Mouse (Mus musculus) spleen, postnatal 10 days (tissue): ENCODE measurements around the gene Gins2.

ENCODE experiments used
- DNase-seq, 2 experiments: peaks; one replicate each; pipeline ENCODE4 v3.0.0; 2021 to 2022; ENCODE audit warnings: low spot score in 2 of 2

The Gins2 gene

GRCm38 (mm10) chr8:120548313-120548761, 40.8 kb downstream of the Gins2 start:
- no peak for DNase-seq

- DNase-seq: no peak
Measured at GRCm38 (mm10) chr8:120547562-120547961, 41.5 kb downstream of the Gins2 start.

- no peak for DNase-seq
Measured at GRCm38 (mm10) chr8:120544155-120544554, 44.9 kb downstream of the Gins2 start.

GRCm38 (mm10) chr8:120543416-120544055, 45.6 kb downstream of the Gins2 start:
- DNase-seq: no peak

- DNase-seq: no peak
Measured at GRCm38 (mm10) chr8:120542995-120543394, 46.1 kb downstream of the Gins2 start.

GRCm38 (mm10) chr8:120539775-120540625, 49.1 kb downstream of the Gins2 start:
- peak; percentile 44 to 66 for DNase-seq

GRCm38 (mm10) chr8:120539381-120539774, 49.7 kb downstream of the Gins2 start:
- DNase-seq: peak; percentile 54 to 56

GRCm38 (mm10) chr8:120538397-120539240, 50.5 kb downstream of the Gins2 start:
- DNase-seq: peak; percentile 80 to 88

GRCm38 (mm10) chr8:120537818-120538396, 51.2 kb downstream of the Gins2 start:
- peak; percentile 62 to 69 for DNase-seq

- DNase-seq: peak; percentile 84 to 89
Measured at GRCm38 (mm10) chr8:120537207-120537817, 51.8 kb downstream of the Gins2 start.

- DNase-seq: peak; percentile 61 to 67
Measured at GRCm38 (mm10) chr8:120536306-120537206, 52.5 kb downstream of the Gins2 start.

- DNase-seq: peak in 1 of 2 experiments; percentile 69
Measured at GRCm38 (mm10) chr8:120535452-120536305, 53.4 kb downstream of the Gins2 start.

- DNase-seq: peak; percentile 79 to 86
Measured at GRCm38 (mm10) chr8:120534504-120535368, 54.4 kb downstream of the Gins2 start.

- no peak for DNase-seq
Measured at GRCm38 (mm10) chr8:120534080-120534479, 55.0 kb downstream of the Gins2 start.

- DNase-seq: no peak
Measured at GRCm38 (mm10) chr8:120533380-120533779, 55.7 kb downstream of the Gins2 start.

- DNase-seq: peak; percentile 42 to 48
Measured at GRCm38 (mm10) chr8:120532517-120533215, 56.4 kb downstream of the Gins2 start.

GRCm38 (mm10) chr8:120531775-120532516, 57.2 kb downstream of the Gins2 start:
- no peak for DNase-seq
